Mouse (Mus musculus): ENCODE measurements around the gene Glg1.

- TF ChIP-seq CTCF (IDR thresholded peaks at IDR 0.05; ENCODE audit: low read depth, low read length) (no peak), POLR2A (IDR thresholded peaks at IDR 0.05; ENCODE audit: extremely low read depth, insufficient read depth, low read length) (no peak)
Observed at GRCm38 (mm10) chr8:111261981-111262381, 3.0 kb upstream of the Glg1 start.

All from liver, adult 2 months (tissue).